Mouse (Mus musculus) lung, postnatal 0 days (tissue): ENCODE data around the gene Actn3. TPM values are rescaled to one million over a fixed set of nuclear protein-coding genes. Genes with fewer than 3 reads are reported as not detected.
"Not testable (repeated sequence)": the region's sequence is repeated elsewhere in the genome, so short reads cannot be mapped to it uniquely, and the experiment has no call there.

Source experiments
- ATAC-seq: fragments of 200-750 bp; cut with Nextera tagmentation; 2 replicates; pipeline ENCODE4 v1.8.0; 2017; ENCODE audit warnings: moderate library complexity
- DNase-seq: peaks from one replicate; pipeline ENCODE4 v3.0.0-alpha.2; 2016; ENCODE audit warnings: low spot score
- H3K27ac ChIP-seq: fragments of 300-500 bp; sonication (generic); 2 replicates; pipeline ENCODE4 v1.5.1; 2014; ENCODE audit warnings: antibody characterized with exemption, mild to moderate bottlenecking, low read length, mixed read lengths
- H3K27me3 ChIP-seq: fragments of 300-500 bp; sonication (generic); replicated peaks from 2 replicates; pipeline ENCODE4 v1.6.1; 2014; ENCODE audit warnings: low read length, mixed read lengths; ENCODE audit not compliant: insufficient read depth
- H3K36me3 ChIP-seq: fragments of 300-500 bp; sonication (generic); 2 replicates; pipeline ENCODE4 v1.6.1; 2014; ENCODE audit warnings: low read length, mixed read lengths; ENCODE audit not compliant: insufficient read depth
- H3K4me1 ChIP-seq: fragments of 300-500 bp; sonication (generic); 2 replicates; pipeline ENCODE4 v1.6.1; 2014; ENCODE audit warnings: antibody characterized with exemption, low read depth, low read length, mixed read lengths; ENCODE audit not compliant: insufficient read depth
- H3K4me2 ChIP-seq: fragments of 300-500 bp; sonication (generic); replicated peaks from 2 replicates; pipeline ENCODE4 v1.6.1; 2014; ENCODE audit warnings: low read depth, mild to moderate bottlenecking, low read length, moderate library complexity, mixed read lengths
- H3K4me3 ChIP-seq: fragments of 300-500 bp; sonication (generic); 2 replicates; pipeline ENCODE4 v1.5.1; 2014; ENCODE audit warnings: low read depth, low read length
- H3K9ac ChIP-seq: fragments of 300-500 bp; sonication (generic); replicated peaks from 2 replicates; pipeline ENCODE4 v1.6.1; 2014; ENCODE audit warnings: low read depth, mild to moderate bottlenecking
- H3K9me3 ChIP-seq: fragments of 300-500 bp; sonication (generic); 2 replicates; pipeline ENCODE4 v1.6.1; 2016; ENCODE audit warnings: low read length, mixed read lengths
- CTCF ChIP-seq: IDR thresholded peaks from 2 replicates; pipeline ENCODE4 v1.5.1; 2016; ENCODE audit warnings: antibody characterized with exemption, mild to moderate bottlenecking
- EP300 ChIP-seq: IDR thresholded peaks from 2 replicates; pipeline ENCODE4 v1.6.1; 2016; ENCODE audit warnings: antibody characterized with exemption, mild to moderate bottlenecking, control low read depth
- WGBS: fragments of 180-500 bp; shearing (Covaris S2); extraction: QIAGEN DNeasy Blood & Tissue Kit; methylation state at CpG from one replicate; pipeline ENCODE4 v1.1.7; 2014; 5-methylcytosine and 5-hydroxymethylcytosine counted together
- polyA plus RNA-seq: library from polyadenylated mRNA; unstranded; fragments of >200 nt; fragmentation: Nextera tagmentation; extraction: Ambion mirVana; gene quantifications from 2 replicates; pipeline ENCODE4 v1.2.1, GENCODE M21; 2015

Gene Actn3
- polyA plus RNA-seq, 1 experiment from 2014 or later: 0.27 TPM

GRCm38 (mm10) chr19:4889791-4890190, 12.1 kb upstream of the Actn3 start:
- ATAC-seq (no peak), DNase-seq (no peak)
- Histone ChIP-seq H3K27me3 (no peaks in the 10 kb centered on the region), H3K4me3 (no peak overlapping the region), H3K36me3 (no peaks in the 10 kb centered on the region), H3K9ac (no peak overlapping the region), H3K9me3 (no peaks in the 10 kb centered on the region), H3K27ac (no peak overlapping the region), H3K4me1 (no peaks in the 10 kb centered on the region), H3K4me2 (no peak overlapping the region)
- 77% methylated on average over 10 of the region's 10 CpGs for WGBS
- TF ChIP-seq CTCF (no peak), EP300 (no peak)

- no peaks in the 10 kb centered on the region for H3K9me3 ChIP-seq
- no peaks in the 10 kb centered on the region for H3K27me3 ChIP-seq
- TF ChIP-seq EP300 (no peak), CTCF (no peak)
- ATAC-seq (no peak), DNase-seq (no peak)
- no peaks in the 10 kb centered on the region for H3K36me3 ChIP-seq
- H3K4me2 ChIP-seq: no peak overlapping the region
- H3K4me1 ChIP-seq: no peaks in the 10 kb centered on the region
- no peak overlapping the region for H3K4me3 ChIP-seq
- no peak overlapping the region for H3K27ac ChIP-seq
- no peak overlapping the region for H3K9ac ChIP-seq
- WGBS: 87% methylated on average over 4 of the region's 4 CpGs
These were observed 6.3 kb upstream of the Actn3 start for GRCm38 (mm10) chr19:4883961-4884360.

- Histone ChIP-seq H3K4me2 (peak overlapping the region; percentile 97; the same call in 1 of the 2 replicates), H3K27ac (no peak overlapping the region), H3K27me3 (0 out of 2 replicates have a peak, but pooled peaks cover 3% of the 10 kb centered on the region), H3K36me3 (no peaks in the 10 kb centered on the region), H3K4me3 (peak overlapping the region; percentile 80; the same call in 1 of the 2 replicates), H3K4me1 (peaks cover 4% of the 10 kb centered on the region; the same call in 1 of the 2 replicates), H3K9ac (peak overlapping the region; percentile 82; the same call in 1 of the 2 replicates), H3K9me3 (no peaks in the 10 kb centered on the region)
- TF ChIP-seq CTCF (no peak), EP300 (no peak)
- ATAC-seq: no peak
- WGBS: 61% methylated on average over 10 of the region's 10 CpGs
- DNase-seq: no peak
These were observed 1.6 kb upstream of the Actn3 start for GRCm38 (mm10) chr19:4879324-4879703.

- peak; percentile 98 for DNase-seq
- peak within 1 kb of the TSS; percentile 97 for H3K4me2 ChIP-seq
- H3K9ac ChIP-seq: peak within 1 kb of the TSS; percentile 82
- H3K27ac ChIP-seq: peak within 1 kb of the TSS; percentile 26; the same call in 1 of the 2 replicates
- no peaks in the 10 kb centered on the region for H3K9me3 ChIP-seq
- no peak for TF ChIP-seq EP300
- peak; percentile 11; the same call in 1 of the 2 replicates for TF ChIP-seq CTCF
- no peaks in the 10 kb centered on the region for H3K36me3 ChIP-seq
- H3K27me3 ChIP-seq: 0 out of 2 replicates have a peak, but pooled peaks cover 3% of the 10 kb centered on the region
- peak within 1 kb of the TSS; percentile 80 for H3K4me3 ChIP-seq
- peaks cover 4% of the 10 kb centered on the region; the same call in 1 of the 2 replicates for H3K4me1 ChIP-seq
- WGBS: 1% methylated on average over 52 of the region's 52 CpGs
- ATAC-seq: peak; percentile 99
These were observed 955 bp upstream of the Actn3 start, which contains the start of gene Zdhhc24 for GRCm38 (mm10) chr19:4878405-4879323. TSS of gene Zdhhc24 (plus strand) at chr19:4878668.

- DNase-seq (no peak), ATAC-seq (no peak)
- H3K4me2 ChIP-seq: no peak overlapping the region
- no peak overlapping the region for H3K9ac ChIP-seq
- no peaks in the 10 kb centered on the region for H3K9me3 ChIP-seq
- H3K27ac ChIP-seq: no peak overlapping the region
- peaks cover 4% of the 10 kb centered on the region; the same call in 1 of the 2 replicates for H3K4me1 ChIP-seq
- no peak overlapping the region for H3K4me3 ChIP-seq
- 0 out of 2 replicates have a peak, but pooled peaks cover 3% of the 10 kb centered on the region for H3K27me3 ChIP-seq
- no peaks in the 10 kb centered on the region for H3K36me3 ChIP-seq
- WGBS: 63% methylated on average over 3 of the region's 3 CpGs
- TF ChIP-seq EP300: no peak
- TF ChIP-seq CTCF: no peak
These were observed 954 bp downstream of the Actn3 start for GRCm38 (mm10) chr19:4876755-4877154.

- Histone ChIP-seq H3K4me3 (no peak overlapping the region), H3K27me3 (0 out of 2 replicates have a peak, but pooled peaks cover 3% of the 10 kb centered on the region), H3K9ac (no peak overlapping the region), H3K4me2 (no peak overlapping the region), H3K4me1 (peaks cover 4% of the 10 kb centered on the region; the same call in 1 of the 2 replicates), H3K9me3 (no peaks in the 10 kb centered on the region), H3K36me3 (no peaks in the 10 kb centered on the region), H3K27ac (no peak overlapping the region)
- no peak for TF ChIP-seq CTCF
- TF ChIP-seq EP300: no peak
- DNase-seq: no peak
- ATAC-seq: no peak
- WGBS: 59% methylated on average over 3 of the region's 4 CpGs
These were observed 1.5 kb downstream of the Actn3 start for GRCm38 (mm10) chr19:4876241-4876640.

- 64% methylated on average over 1 of the region's 1 CpGs for WGBS
- H3K36me3 ChIP-seq, H3K27me3 ChIP-seq, H3K4me1 ChIP-seq, ATAC-seq, H3K9me3 ChIP-seq, H3K4me2 ChIP-seq, DNase-seq, H3K4me3 ChIP-seq, H3K9ac ChIP-seq, H3K27ac ChIP-seq: not testable (repeated sequence)
These were observed 3.1 kb downstream of the Actn3 start for GRCm38 (mm10) chr19:4874613-4875012.
